Mouse (Mus musculus) adrenal gland, adult 18-20 months (tissue): ENCODE measurements at regions not wholly inside any gene's neighbourhood (a gene's known extent, or its start where the extent isn't known, plus 50 kb on each side); places are given as distances from the start of the nearest gene placed in this dataset.

ENCODE experiments used
- DNase-seq, 2 experiments: peaks; one replicate each; pipeline ENCODE4 v3.0.0; 2021 to 2022; ENCODE audit warnings: low spot score in 2 of 2

DNA sequence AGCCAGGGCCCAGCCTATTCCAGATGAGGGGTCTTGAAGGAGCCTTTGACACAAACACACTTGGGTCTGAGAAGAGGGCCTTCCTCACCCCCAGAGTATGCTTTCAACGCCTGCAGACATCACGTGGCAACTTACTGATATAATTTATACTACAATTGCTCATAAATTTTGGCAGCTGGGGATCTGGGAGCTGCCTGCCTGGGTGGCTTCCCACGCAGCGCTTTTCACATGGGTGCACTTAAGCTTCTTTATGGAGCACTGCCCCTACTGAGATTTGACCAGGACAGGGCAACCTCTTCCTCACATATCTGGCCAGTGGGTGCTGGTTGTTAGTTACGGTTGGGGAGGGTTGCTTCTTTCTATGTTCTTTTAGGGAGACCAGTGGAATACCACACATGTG is 61.6 kb downstream of the Spesp1 start:
- no peak for DNase-seq

DNA sequence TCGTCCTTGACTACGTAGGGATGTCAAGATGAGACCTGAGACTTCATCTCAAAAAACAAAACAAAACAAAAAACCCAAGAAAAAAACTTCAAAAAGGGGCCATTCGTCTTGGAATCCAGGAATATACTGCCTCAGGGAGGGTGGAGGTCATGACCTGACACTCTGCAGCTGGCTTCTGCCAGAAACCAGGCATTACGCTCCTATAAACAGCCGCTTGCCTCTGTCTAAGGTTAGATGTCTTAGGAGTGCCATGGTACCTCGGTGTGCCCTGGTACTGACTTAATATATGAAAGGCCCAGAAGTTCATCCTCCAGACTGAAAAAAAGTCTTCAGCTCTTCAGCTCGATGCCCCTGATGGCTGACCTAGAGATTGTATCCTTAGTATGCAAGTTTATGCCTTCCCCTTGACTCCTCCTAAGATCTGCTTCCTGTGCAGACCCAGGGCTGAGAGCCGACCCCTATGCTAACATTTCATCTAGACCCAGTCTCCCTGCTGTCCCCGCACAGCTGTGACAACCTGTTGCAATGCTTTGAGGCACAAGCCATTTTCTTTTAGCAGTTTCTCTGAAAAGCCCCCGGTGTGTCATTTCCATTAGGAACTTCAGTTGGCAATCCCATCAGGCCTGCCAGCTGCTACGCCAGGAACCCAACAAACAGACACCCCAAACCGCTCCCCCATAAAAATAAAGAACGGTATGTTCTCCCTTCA is 66.7 kb downstream of the Spesp1 start:
- no peak for DNase-seq

DNA sequence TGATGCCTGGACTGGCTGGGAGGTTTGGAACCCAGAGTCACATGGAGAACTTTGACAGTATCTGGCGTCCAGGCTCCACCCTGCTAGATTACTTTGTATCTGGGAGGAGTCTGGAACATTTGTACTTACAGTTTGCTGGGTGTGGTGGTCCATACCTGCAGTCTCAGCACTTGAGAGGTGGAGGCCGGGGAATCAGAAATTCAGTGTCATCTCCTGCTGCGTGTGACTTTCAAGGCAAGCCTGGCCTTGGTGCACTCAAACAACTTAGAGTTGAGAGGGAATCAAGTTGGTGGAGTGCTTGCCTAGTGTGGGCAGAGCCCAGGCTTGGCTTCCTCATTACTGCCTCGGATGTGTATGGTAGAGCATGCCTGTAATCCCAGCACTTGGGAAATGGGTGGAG is 67.5 kb downstream of the Spesp1 start:
- DNase-seq, result no peak

DNA sequence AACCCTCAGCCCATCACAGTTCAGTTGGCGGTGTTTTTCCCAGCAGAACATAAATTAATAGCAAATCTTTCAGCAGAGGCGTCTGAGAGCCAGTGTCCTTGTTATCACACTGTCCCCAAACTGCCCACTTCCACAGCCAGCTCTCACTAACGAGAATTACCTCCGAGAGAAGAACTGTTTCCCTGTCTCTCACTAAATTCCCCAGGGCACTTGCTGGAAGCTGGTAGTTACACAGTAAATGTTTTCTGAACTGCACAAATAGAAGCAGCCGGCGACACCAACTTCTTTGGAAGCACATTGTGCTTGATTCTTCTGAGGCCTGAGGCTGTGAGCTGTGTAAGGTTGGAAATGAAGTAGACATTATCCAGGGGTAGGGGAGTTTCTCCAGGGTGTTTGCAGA is 69.4 kb downstream of the Spesp1 start:
- DNase-seq, result no peak

DNA sequence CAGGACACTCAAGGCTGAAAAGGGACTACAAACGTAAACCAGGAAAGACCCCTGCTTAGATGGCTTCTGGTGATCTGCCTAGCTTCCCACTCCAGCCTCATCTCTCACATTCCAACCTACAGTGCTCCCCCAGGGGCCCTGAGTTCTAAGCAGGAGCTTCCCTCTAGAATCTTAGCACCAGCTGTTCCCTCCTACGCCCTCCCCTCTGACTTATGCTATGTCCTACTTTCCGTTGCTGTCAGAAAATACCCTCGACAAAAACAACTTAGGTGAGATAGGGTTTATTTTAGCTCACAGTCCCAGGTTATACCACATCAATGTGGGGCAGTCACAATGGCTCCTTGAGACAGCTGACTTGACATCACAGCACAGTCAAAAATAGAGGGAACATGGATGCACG is 71.2 kb downstream of the Spesp1 start:
- no peak for DNase-seq

DNA sequence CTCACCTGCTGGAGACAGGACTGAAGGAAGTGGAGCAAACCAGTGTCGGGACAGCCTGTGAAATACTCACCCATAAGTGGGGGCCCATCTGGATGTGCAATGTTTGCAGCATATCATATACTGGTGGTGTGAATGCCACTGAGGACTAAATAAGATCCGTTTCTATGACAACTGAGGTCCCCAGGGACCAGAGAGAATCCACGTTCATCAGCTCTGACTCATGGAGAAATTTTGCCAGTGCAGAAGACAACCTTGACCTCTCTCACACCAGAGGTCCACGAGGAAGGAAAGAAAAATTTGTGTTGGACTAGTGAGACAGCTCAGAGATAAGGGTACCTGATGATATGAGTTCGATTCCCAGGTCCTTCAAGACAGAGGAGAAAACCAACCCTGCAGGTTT is 73.6 kb downstream of the Spesp1 start:
- no peak for DNase-seq

DNA sequence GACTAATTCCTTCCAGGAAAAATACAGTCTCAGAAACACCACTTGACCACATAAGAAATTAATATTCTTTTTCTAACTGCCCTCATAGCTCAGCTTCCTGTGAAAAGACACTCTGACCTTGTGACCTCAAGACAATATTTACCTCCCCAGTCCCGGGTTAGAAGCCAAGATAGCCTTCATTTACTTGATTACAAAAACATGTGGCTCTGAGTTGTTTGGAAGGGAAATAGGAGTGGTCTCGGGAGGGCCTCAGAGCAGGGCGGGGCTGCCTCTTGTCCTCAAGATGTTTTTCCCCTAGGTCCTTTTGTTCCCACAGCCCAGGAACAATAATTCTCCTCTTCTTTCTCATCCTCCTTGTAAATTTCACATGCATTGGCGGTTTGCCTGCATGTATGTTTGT is 76.7 kb downstream of the Spesp1 start:
- no peak for DNase-seq

DNA sequence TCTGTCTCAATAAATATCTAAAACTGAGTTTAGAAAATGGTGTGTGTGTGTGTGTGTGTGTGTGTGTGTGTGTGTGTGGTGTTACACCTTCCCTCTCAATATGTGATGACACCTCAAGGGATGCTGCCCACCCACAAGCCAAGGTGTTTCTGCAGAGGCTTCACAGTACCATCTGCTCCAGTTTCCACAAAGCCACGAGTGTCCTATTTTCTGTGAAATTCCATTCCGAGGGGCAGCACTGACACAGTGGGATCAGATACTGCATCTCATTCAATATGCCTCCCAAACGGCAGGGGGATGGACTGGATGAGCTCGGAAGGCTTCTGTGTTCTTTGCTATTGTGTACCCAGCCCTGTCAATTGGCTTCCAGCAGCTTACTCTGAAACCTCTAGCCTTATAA is 78.5 kb downstream of the Spesp1 start:
- DNase-seq, result no peak

DNA sequence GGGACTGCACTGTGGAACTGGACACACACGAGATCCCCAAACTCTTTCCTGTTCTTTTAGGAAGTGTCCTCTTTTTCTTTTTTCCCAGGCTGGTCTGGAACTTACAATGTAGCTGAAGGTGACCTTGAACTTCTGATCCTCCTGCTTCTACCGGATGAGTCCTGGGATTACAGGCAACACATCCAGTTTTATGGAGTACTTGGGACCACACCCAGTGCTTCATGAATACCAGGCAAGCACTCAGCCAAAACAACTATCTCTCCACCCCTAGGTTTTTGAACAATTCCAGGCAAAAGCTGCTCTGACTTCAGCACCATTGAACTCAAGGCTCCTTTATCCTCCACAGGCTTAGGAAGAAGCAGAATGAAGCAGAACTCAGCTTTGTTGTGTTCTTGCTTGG is 79.7 kb downstream of the Spesp1 start:
- no peak for DNase-seq

DNA sequence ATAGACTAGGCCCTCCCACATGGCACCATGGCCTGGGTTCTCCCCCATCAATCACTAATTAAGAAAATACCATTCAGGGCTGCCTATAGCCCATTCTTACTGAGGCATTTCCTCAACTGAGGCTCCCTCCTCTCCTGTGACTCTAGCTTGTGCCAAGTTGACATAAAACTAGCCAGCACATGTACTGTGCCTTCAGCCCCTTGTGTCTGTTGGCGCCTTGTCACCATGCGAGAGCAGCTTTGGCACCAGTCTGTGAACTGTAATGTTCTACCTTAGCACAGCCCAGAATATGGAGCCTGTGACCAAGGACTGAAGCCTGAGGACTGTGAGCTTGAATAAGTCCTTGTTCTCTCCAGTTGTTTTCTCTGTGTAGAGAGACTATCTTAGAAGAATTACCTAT is 75.0 kb upstream of the Glce start:
- DNase-seq, result no peak

DNA sequence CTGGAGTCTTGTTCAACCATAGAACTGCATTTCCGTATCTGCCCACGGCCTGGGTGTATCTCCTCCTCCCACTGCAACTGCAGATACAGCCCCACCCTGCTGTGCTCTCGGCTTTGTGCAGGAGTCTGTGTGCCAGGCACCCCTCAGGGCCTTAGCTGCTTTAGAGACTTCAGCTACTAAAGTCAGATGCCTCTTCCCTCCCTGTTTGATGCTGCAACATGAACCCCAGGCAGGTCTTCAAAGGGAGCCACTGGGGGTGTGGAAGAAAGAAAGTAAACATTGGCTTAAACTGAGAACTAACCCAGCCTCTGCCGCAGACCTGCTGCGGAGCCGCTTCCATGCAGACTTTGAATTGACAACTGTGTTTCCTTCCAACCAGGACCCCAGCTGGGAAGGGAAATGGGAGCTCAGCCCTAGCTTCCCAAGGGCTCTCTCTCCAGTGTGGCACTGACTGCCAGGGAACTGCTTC is 70.0 kb upstream of the Glce start:
- no peak for DNase-seq

DNA sequence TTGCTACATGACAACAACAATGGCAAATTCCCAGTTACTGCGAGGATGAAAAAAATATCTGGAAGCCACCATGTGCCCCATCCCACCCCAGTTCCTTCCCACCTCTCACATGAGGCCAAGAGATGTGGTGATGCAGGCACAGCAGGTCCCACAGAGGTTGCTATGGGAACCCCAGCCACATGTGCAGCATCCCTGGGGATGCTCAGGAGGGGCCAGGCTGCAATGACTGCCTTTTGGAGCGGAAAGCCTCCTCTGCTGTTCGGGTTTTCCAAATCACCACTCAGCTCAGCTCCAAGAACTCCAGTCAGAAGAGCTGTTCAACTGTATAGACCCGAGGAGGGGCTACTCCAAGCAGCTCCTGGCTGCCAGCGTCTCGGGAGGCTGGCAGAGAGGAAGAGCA is 68.0 kb upstream of the Glce start:
- no peak for DNase-seq

DNA sequence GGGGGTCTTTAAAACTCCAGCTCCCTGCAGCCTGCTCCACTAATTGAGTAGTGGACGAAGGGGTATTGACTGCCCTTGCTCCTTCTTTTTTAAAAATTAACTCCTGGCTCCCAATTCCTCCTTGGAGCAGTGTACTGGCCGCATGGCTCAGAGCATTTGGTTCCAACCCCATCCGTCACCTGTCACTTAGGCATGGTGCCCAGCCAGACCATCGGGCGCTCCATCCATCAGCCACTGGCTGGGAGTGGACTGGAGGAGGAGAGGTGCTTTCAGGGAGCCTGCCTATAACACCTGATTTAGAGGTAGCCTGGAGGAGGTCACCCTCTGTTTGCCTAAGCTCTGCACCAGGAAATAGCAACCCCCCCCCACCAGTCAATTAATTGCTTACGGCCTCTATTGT is 66.4 kb upstream of the Glce start:
- DNase-seq, result no peak

DNA sequence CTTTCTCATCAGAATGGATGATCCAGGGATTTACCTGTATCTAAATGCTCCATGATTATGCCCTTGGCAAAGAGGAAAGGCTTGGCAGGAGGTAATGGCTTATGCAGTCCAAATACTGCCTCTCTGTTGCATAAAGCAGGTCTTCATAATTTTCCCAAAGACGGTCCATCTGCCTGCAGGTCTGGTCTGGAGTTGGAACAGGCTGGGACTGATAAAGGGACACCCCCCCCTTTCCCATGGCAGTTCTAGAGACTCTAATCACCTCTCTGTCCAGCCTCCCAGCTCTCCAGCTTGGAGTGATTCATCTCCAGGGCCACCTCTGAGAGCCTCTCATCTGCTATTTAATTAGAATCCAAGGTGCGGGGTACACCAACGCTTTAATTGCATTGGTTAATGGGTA is 65.9 kb upstream of the Glce start:
- no peak for DNase-seq

DNA sequence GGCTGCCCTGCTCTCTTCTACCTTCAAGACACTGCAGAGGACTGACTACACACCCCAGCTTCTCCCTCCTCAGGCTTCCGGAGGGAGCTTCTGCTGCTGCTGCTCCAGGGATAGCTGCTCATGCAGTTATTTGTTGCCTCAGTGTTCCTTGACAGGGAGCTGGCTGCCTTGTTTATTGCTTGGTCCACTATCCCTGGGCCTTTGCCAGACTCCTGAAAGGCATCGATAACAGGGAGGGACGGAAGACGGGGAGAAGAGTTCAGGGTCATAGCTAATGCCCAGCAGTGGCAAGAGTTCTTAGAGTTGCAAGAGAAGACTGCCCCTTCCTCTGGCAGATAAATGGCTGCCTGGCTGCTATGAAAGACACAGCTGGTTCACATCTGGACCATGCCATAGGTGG is 64.4 kb upstream of the Glce start:
- peak; percentile 27 to 29 for DNase-seq

DNA sequence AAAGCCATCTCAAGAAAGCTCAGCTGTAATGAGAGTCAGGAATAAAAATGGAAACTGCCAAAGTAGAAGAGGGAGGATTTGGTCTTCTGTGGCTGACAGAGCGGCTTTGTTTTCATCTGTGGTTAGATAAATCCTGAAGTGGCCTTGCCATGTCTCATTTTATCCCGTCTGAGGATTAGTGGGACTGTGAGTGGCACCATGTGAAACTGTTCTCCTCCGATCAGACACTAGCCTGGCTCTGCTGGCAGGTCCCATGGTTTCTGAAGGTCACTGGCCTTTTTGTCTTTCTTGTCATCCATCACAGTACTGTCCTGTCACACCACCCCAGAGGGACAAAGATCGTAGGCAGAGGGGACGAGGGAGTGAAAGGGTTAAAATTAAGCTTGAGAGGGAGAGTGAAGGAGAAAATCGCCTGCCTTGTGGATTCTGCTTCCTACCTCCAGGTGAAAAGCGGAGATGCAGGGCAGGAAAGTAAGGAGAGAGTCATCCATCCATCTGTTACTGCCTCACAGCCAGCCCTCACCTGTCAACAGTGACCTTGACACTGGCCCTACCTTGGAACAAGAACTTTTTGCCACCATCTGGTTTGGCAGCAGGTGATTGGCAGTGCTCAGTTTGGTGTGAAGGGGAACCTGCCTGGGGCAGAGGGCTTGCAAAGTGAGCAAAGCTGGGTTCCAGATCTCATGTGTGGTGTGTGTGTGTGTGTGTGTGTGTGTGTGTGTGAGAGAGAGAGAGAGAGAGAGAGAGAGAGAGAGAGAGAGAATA is 63.2 kb upstream of the Glce start:
- DNase-seq, result peak in 1 of 2 experiments; percentile 11

DNA sequence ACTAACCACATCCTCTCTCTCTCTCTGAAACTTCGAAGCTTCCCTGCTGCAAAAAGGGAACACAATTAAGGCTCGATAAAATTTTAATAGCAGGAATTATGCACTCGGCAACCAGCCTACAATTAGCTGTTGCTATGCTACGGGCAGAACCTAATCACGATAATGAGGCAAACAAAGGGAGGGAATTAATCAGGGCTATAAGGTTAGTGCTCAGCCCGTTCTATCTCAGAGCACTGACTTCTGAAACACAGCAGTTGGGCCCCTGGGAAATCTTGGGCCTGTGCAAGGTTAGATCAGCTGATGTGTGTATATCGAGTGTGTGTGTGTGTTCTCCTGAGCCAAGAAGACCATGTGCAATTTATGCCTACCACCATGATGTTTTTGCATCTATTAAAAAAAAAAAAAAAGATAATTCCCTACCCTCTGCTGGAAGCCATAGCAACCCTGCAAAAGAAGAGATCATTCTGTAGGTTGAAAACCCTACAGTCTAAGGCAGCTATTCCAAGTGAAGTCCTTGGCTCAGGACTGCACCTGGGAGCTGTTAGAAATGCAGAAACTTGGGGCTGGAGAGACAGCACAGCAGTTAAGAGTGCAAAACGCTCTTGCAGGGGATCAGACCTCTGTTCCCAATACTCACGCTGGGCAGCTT is 58.9 kb upstream of the Glce start:
- DNase-seq, result no peak

DNA sequence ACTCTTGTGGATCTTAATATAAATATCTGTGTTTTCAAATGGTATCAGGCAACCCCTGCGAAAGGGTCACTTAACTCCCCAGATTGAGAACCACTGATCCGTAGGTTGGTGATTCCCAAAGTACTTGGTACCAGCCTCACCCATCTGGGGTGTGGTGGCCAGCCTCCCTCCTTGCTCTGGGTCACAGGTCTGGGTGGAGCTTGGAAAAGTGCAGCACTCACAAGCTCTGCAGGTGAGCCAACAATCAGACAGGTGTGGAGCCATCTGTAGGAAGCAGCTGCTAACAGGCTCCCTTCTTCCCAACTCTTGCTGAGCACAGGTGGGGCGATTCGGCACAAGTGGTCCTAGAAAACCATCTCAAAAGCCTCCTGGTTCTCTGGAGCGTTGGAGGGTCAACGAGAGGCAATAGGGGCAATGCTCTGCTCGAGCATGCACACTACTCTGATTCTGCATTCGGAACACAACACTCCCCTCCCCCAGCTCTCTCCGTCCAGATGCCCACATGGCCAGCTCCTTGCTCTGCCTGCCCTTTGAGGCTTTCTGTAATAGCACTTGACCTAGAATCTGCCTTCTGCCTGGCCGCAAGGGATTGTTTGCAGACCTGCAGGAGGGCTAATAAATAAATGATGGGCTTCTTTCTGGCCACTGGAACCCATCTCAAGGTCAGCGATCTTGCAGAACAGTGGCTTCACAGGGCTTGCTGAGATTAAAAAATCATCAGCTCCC is 58.2 kb upstream of the Glce start:
- no peak for DNase-seq

DNA sequence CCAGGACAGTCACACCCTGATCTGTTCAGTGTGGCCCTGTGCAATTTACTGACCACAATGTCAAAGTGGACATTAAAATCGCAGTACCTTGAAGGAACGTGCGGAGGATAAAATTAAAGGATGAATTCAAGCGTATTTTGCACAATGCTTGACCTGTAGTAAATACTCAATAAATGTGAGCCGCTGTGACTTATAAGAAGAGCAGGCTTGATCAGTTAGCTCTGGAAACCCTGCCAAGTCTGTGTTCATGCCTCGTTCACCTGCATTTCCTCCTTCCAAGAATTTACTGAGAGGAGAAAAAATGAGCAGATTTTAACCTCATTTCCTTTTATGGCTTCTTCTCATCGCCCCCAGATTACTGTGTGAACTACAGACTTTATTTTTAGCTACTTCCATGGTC is 52.2 kb upstream of the Glce start:
- no peak for DNase-seq
